7 mouse cellular contexts compared by ENCODE assay signal in genomic region chr17:12205694-12206075, GRCm38 (mm10).
A peak's percentile ranks its signal among the peaks of the same experiment; 100 is the strongest.
DNase-seq lines count a peak whose midpoint lies in the region; ATAC-seq and TF ChIP-seq lines count a peak whose summit lies in the region.

No protein-coding gene starts in this region.

- H3K27ac ChIP-seq in lung, postnatal 0 days (ENCODE audit: low read length), result no peak overlapping the region
- H3K27ac ChIP-seq in limb, embryonic 13.5 days, result 0 out of 2 replicates have a peak overlapping the region, but pooled peaks have one; percentile 22

- no peak for TF ChIP-seq CTCF in lung, postnatal 0 days (IDR thresholded peaks at IDR 0.05)

- 19% methylated on average over 3 of the region's 4 CpGs for WGBS in lung, postnatal 0 days
- WGBS in limb, embryonic 13.5 days, result 24% methylated on average over 4 of the region's 4 CpGs

- no peaks in the 10 kb centered on the region for H3K27me3 ChIP-seq in lung, postnatal 0 days (replicated peaks; ENCODE audit: insufficient read depth, low read length)
- H3K27me3 ChIP-seq in limb, embryonic 13.5 days, result no peaks in the 10 kb centered on the region

- H3K9me3 ChIP-seq in lung, postnatal 0 days (ENCODE audit: low read length), result no peaks in the 10 kb centered on the region
- no peaks in the 10 kb centered on the region for H3K9me3 ChIP-seq in limb, embryonic 13.5 days

- DNase-seq in lung, postnatal 0 days (ENCODE audit: low spot score), result peak; percentile 72
- no peak for DNase-seq in lung, postnatal 25 days (ENCODE audit: low spot score)
- peak; percentile 73 for DNase-seq in thymus, postnatal 14 days
- no peak for DNase-seq in gastrocnemius, postnatal 25 days
- DNase-seq in urinary bladder, postnatal 36 days (ENCODE audit: low spot score in 2 of 2), result no peak

- peak; percentile 70 for ATAC-seq in lung, postnatal 0 days
- ATAC-seq in common myeloid progenitor, adult 5-6 weeks (replicated peaks; ENCODE audit: low read depth, poor library complexity, severe bottlenecking), result peak; percentile 50
- no peak for ATAC-seq in limb, embryonic 13.5 days (ENCODE audit: low FRiP score, low read depth)

- no peak overlapping the region for H3K4me2 ChIP-seq in lung, postnatal 0 days (replicated peaks; ENCODE audit: low read depth, low read length)
- no peak overlapping the region for H3K4me2 ChIP-seq in limb, embryonic 13.5 days (replicated peaks)

- no peak overlapping the region for H3K4me3 ChIP-seq in lung, postnatal 0 days (ENCODE audit: low read depth, low read length)
- no peak overlapping the region for H3K4me3 ChIP-seq in limb, embryonic 13.5 days

- no peaks in the 10 kb centered on the region for H3K36me3 ChIP-seq in lung, postnatal 0 days (ENCODE audit: insufficient read depth, low read length)
- H3K36me3 ChIP-seq in limb, embryonic 13.5 days, result peaks cover 5% of the 10 kb centered on the region

- H3K4me1 ChIP-seq in lung, postnatal 0 days (ENCODE audit: insufficient read depth, low read depth, low read length), result peaks cover 13% of the 10 kb centered on the region; the same call in 1 of the 2 replicates
- H3K4me1 ChIP-seq in limb, embryonic 13.5 days, result peaks cover 57% of the 10 kb centered on the region

- peak; percentile 65 for TF ChIP-seq EP300 in lung, postnatal 0 days (IDR thresholded peaks at IDR 0.05)

- no peak overlapping the region for H3K9ac ChIP-seq in lung, postnatal 0 days (replicated peaks; ENCODE audit: low read depth)
- no peak overlapping the region for H3K9ac ChIP-seq in limb, embryonic 13.5 days

Comparison
In these comparisons a context has a peak if more than half of its experiments do, and no peak if none do; other contexts are left out.
1. DNase-seq: peak in lung, postnatal 0 days (single experiment) and thymus, postnatal 14 days (single experiment); none in lung, postnatal 25 days (single experiment), gastrocnemius, postnatal 25 days (single experiment) and urinary bladder, postnatal 36 days (0 of 2).